Mouse (Mus musculus) cerebellum, adult 11-12 months (tissue): Measurements from ENCODE around the gene Khsrp.
A peak's percentile ranks its signal among the peaks of the same experiment; 100 is the strongest.
"Not testable (repeated sequence)": the region's sequence is repeated elsewhere in the genome, so short reads cannot be mapped to it uniquely, and the experiment has no call there.

Experiments
- DNase-seq: peaks from one replicate; pipeline ENCODE4 v3.0.0; 2022

Gene Khsrp

DNA sequence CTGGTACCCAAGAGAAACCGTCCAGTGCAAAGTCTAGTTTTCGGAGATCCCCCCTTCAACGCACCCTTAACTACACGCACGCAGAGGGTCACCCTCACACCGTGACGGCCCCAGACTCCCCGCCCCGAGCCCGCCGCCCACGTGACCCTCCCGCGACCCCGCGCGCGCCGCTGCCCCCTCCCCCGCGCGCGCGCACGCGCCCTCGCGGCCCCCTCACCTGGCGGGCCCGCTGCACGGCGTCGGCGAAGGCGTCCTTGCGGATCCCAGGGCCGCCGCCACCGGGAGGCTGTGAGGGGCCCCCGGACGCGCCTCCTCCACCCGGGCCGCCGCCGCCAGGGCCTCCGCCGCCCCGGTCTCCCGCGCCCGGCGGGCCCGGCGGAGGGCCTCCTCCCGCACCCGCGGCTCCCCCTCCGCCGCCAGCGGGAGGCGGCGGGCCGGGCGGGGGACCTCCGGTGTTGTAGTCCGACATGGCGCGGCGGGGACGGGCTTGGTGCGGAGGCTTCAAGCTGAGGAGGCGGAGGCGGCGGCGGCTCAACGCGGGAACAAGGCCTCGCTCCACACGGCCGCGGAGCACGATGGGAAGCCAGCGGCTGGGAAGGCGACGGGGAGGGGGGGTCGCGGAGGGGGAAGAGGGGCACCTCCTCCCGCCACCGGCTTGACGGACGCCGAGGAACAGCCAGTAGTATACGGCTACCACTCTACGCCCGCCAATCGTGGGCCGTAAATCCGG lies at the start of gene Khsrp:
TSS of gene Khsrp (minus strand) at position 592 of the 730 bp plus-strand sequence.
- DNase-seq: no peak

DNA sequence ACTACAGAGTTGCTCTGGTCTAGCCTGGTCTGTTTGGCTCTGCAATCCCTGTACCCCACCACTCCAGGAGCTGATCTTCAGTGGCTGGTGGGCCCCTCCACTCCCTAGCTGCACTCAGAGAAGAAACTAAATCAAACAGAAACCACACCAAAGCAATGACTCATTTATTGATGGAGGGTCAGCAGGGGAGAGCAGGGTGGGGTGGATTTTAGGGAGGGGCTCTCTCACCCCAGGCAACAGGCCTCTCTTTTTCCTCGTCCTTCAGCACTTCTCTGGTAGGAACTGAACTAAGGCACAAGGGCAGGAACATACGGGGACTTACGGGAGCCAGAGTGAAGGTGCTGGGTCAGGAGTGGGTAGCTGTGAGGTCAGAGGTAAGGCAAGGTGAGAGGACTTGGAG lies 48.6 kb upstream of the Khsrp start:
- peak; percentile 19 for DNase-seq

DNA sequence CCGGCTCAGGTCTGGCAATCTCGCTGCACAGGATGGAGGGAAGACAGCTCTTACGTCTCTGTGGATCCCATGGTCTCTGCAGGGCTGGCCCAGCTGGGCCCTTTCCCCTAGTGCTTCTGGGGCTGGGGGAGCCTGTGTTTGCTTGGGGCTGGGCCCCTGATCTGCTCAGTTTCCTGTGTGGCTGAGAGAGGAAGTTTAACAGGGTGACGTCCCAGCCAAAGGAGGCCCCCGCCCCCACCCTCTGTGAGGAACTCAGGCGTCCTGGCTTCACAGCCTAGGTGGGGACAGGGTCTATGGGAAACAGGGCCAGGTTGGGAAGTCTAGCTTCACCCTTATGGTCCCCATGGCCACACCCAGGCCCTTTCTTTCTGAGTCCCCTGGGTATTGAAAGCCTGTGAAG lies 47.0 kb upstream of the Khsrp start, which contains the start of gene Dennd1c:
TSS of gene Dennd1c (minus strand) at position 179 of the 400 bp plus-strand sequence.
- peak; percentile 32 for DNase-seq

DNA sequence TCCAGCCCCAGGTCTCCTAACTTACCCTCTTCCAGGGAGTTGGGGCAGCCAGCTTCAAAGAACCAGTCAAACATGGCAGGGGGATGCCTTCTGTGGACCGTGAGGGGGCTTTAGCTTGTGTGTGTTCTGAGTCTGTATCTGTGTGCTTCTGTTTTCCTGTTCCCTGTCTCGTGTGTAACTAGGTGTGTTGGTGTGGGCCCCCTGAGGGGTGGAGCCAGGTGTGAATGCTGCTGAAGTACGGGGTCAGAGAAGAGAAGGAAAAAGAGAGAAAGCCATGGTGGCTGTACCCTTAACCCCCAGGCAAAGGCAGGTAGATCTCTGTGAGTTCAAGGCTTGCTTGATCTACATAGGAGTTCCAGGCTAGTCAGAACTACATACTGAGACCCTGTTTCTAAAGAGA lies 45.6 kb upstream of the Khsrp start:
- no peak for DNase-seq

DNA sequence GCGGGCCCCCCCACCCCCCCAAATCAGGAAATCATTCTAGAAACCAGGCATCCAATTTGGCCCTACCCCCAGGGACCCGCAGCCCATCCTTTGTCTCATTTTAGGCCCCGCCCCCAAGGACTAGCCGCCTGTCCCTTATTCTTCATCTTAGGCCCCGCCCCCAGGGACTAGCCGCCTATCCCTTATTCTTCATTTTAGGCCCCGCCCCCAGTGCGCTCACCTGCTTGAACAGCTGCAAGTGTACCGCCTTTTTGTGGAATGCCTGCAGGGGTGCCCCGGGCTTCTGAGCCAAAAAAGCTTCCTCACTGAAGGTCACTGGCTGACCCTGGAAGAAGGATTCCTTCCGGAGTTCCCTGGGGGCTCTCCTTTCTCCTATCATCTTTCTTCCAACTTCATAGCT lies 39.4 kb upstream of the Khsrp start:
- DNase-seq: peak; percentile 29

DNA sequence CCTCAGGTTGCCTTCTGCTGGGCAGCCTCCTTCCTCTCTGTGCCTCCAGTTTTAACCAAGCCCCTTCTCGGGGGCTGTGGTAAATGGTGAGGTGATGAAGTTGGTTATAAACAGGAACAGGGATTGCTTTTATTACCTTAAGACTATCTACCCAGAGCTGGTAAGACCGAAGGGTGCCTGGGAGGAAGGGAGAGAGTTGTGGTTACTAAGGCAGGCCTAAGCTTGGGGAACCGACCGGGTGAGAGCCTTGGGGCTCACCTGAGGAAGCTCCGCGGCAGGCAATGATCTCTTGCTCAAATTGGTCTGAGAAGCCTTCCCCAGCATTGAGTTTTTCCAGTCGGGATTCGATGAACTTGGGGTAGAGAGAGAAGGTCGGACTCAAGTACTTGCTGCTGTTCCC lies 39.0 kb upstream of the Khsrp start:
- DNase-seq: no peak

DNA sequence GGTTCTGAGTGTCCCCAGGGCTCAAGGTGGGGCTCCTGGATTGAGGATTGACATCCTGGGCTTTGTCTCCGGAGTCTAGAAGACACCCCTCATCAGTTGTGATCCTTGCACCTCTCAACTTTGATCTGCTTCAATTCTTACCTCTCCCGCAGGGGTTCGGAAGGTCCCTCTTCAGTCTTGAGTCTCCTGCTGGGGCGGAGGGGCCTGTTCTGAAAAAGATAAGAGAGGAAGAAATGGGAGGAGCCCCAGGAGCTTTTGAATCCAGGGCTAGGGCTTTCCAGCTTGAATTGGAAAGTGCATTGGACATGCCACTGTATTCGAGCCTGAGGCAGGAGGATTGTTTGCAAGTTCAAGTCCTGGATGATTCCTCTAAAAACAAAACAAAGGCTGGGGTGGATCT lies 35.6 kb upstream of the Khsrp start:
- no peak for DNase-seq

DNA sequence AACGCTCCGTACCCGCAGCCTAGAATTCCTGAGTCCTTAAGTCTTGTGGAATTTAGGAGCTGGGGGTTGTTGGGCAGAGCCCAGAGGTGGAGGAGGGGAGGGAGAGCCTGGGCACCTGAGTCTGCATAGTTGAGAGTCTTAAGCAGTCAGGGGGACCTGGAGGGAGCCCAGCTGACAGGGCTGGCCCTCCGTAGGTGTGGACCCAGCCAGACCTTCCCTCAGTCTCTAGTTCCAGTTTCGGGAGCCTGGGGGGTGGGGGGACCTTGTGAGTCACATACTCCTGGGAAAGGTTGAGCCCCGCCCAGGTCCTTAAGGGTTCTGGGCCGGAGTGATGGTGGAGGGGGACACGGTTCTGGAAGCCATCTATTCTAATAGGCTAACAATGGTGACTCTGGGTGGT lies 31.7 kb upstream of the Khsrp start:
- no peak for DNase-seq

DNA sequence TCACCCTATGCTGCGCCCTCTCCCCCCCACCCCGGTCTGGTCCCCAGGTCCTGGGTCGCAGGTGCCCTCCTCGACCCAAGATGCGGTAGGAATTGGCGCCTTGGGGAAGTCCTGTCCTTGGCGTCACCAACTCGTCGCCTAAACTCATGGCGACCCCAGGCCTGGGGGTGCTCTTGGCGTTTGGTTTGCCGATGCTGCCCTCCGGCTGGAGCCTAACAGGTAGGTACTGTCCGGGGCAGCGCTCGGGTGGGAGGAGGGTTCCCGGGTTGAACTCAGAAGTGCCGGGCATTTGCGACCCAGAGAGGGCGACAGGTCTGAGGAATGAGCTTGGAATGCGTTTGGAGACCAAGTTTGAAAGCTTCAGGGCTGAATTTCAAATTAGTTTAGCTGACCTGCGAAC lies 31.2 kb upstream of the Khsrp start:
- DNase-seq: no peak

DNA sequence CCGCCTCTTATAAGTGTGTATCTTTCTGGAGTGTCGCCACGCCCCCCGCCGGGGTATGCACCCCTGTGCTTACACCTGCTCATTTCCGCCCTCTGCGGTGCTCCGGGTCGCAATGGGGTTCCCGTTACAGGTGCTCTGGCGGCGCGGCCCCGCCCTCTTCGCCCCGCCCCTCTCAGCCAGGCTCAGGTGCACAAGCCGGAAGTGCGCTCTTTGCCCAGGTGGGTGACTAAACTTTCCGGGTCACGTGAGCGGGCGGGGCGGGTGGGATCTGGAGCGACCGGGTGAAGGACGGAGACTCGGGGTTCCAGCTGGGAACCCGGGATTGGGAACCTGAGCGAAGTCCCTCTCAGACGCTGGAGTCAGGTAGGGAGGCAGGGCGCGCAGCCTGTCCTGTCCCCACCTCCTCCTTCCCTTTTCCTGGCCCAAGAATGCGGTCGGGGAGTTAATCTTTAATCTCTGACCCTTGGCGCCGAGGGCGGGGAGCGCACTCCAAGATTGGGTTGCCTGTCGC lies 30.7 kb upstream of the Khsrp start:
- DNase-seq: peak; percentile 84

DNA sequence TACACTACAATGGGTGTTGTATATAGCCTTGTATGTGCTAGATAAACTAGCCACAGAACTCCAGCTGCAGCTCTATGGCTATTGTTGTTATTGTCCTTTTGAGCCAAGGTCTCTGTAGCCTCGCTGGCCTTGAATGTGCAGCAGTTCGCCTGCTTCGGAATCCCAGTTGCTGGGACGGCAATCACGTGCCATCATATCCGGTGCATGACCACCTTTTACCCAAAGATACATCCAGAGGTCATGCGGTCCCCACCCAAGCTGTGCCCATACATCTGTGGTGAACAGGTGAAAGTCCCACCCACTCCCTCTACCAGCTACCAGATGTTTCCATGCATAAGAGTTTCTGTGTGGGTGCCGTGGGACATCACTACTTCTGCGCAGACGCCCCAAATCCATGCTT lies 29.7 kb upstream of the Khsrp start:
- peak; percentile 71 for DNase-seq

DNA sequence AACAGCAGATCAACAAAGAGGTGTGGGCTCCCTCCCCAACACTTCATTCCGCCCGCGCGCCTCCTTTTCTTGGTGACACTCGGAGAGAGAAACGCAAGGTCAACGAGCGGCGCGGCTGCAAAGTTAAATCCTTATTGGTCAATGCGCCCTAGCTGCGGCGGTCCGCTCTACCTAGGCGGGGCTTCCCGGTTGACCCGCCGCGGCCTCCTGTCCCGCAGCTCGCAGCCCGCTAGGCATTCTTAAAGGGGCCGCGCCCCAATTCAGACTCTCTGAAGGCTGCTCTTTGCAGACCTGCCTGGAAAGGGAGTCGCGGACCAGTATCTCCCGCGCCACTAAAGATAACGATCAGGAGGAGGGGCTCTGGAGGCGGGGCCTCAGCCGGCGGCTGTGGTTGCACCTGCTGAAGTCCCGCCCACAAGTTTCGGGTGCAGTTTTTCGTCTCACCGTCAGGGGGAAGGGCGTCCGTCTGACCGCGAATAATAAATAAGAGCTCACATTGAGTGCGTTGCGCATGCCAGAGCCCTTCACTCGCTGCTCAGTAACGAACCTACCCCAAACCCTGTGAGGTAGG lies 29.0 kb upstream of the Khsrp start:
- DNase-seq: peak; percentile 99

DNA sequence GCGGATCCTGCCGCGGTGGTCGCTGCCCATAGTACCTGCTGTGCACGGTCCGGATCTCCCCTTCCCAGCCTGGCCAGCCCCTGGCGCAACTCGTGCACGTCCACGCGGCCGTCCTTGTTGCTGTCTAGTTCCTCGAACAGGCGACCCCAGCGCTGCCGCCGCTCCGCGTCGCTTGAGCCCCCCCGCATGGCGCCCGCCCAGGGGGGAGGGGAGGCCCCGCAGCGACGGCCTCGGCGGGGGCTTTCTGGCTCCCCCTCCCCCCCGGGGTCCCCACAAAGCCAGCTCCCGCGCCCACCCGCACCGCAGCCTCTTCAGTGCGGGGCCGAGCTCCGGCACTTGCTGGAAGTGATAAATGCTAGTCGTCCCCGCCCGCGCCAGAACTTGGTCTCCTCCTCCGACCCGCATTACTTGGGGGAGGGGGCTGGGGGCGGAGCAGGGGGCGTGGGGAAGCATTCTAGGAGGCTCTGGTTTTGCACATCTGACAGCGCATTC lies 28.2 kb upstream of the Khsrp start, which contains the start of gene Slc25a23:
TSS of gene Slc25a23 (minus strand) at position 378 of the 492 bp plus-strand sequence.
- peak; percentile 84 for DNase-seq

DNA sequence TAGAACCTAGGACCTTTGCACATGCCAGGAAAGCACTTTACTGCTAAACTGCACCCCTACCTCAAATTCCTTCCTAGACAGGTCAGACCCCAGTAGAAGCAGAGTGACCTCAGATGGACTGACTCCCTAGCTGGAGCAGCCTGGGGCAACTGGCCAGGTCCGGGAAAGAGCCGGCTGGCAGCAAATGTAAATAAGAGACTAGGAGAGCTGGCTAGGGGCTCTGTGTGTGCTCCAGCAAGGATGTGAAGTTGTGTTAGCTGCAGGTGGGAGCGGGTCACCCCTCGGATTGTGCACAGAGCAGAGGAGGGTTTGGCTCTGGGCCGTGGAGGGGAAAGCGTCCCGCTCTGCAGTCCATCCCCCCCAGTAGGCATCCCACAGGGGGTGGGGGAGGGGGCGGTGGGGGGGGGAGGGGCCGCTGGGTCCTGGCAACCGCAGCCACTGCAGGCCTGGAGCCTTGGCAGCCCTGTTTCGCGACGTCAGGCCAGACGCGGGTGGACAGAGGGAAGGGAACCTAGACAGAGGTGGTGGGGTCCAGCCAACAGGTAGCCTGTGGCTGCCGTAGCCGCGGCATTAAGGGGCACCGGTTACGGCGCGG lies 27.7 kb upstream of the Khsrp start, which contains the start of gene Crb3:
TSS of gene Crb3 (plus strand) at position 215 of the 595 bp plus-strand sequence.
- peak; percentile 83 for DNase-seq

DNA sequence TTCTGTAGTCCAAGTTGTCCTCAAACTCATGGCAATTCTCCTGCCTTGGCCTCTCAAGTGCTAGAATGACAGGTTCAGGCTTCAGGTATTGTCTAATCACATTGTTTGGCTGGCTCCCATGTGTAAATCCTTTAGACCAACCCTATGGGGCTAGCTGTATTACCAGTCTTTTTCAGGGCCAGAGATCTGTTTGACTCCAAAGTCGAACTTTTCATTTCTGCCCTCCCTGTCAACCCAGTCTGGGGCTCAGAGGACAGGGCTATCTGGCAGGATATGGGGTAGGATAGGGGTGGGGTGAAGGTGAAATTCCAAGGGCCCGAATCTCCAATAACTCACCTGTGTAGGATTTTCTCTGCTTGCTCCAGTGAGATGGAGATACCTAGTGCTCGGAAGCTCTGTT lies 24.9 kb upstream of the Khsrp start:
- no peak for DNase-seq

DNA sequence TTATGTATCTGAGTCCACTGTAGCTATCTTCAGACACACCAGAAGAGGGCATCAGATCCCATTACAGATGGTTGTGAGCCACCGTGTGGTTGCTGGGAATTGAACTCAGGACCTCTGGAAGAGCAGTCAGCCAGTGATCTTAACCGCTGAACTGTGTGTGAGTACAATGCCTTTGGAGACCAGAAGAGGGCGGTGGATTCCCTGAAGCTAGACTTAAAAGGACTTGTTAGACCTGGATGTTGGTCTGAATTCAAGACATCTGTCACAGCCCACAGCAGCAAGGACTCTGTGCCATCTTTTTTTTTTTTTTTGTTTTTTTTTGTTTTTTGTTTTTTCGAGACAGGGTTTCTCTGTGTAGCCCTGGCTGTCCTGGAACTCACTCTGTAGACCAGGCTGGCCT lies 20.4 kb upstream of the Khsrp start:
- DNase-seq: not testable (repeated sequence)

DNA sequence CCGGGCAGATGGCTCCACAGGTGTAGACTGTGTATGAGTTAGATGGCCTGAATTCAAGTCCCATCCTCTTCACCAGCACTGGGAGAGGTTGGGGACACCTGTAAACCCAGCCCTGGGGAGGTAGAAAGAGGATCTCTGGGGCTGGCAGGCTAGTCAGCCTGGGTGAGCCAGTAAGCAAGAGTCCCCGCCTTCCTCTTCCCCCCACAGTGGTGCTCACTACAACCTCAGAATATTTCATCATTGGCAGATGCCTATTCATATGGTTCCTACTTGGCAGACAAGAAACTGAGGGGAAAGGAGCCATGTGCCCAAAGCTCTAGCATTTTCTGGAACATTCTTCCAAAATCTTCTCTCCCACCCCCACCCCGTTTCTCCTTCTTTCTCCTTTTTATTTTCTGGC lies 17.5 kb upstream of the Khsrp start:
- no peak for DNase-seq

DNA sequence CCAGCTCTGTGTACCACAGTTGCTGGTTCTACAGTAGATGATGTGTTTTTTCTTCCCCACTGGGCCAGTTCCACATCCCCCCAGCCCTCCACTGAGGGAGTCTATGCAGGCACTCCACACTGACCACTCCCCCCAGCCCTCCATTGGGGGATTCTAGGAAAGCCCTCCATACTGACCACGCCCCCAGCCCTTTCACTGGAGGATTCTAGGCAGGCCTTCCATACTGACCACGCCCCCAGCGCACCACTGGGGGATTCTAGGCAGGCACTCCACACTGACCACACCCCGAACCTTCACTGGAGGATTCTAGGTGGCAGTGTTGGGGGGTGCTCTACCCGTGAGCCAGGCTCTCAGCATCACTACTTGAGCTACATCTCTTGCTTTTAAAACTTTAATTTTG lies 16.1 kb upstream of the Khsrp start:
- DNase-seq: no peak

DNA sequence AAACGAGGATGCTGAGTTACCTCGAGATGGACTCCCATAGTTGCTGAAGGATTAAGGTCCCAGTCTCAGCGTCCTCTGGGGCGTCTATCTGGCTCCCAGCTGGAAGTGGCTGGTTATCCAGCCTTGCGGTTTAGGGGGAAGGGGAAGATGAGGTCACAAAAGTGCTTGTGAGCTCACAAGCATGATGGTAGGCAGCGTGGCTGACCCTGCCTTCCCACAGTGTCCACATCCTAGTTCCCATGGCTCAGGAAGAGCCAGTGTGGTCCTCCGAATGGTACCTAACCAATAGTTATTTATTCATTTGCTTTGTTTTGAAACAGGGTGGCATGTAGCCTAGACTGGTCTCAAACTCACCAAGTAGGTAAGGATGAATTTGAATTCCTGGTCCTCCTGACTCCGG lies 10.2 kb upstream of the Khsrp start, which contains the start of gene Slc25a41:
TSS of gene Slc25a41 (minus strand) at position 101 of the 400 bp plus-strand sequence.
- no peak for DNase-seq

DNA sequence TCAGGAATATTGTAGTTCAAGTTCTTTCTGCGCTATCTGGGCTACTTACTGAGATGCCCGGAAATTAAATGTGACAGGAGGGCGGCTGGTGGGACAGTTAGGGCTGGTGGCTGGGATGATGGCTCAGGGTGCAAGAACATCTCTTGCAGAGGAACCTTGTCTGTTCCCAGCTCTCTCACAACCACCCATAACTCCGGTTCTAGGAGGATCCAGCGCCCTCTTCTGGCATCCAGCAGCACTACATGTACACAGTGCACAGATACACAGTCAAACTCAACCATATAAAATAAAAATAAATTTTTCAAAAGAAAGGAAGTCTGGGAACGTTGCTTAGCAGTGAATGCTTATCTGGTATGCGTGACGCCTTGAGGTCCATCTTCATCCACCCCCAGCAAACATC lies 7.7 kb upstream of the Khsrp start:
- DNase-seq: no peak

DNA sequence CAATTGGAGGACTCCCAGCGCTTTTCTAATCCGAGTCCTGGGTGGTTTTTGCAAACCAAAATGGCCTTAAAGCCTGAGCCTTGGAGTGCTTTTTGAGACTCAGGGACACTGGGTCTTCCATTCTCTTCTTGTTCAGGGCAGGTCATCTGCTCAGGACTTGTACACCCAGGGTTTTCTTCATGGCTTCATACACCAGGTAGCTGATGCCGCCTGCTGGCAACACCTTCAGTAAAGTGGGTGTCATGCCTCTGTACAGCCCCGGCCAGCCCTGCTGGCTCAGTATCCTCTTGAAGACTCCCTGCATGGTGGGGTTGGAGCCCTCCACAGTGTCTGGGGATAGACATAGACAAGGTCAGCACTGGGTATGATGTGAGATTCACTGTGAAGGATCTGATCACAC lies 1.5 kb upstream of the Khsrp start:
- peak; percentile 65 for DNase-seq

DNA sequence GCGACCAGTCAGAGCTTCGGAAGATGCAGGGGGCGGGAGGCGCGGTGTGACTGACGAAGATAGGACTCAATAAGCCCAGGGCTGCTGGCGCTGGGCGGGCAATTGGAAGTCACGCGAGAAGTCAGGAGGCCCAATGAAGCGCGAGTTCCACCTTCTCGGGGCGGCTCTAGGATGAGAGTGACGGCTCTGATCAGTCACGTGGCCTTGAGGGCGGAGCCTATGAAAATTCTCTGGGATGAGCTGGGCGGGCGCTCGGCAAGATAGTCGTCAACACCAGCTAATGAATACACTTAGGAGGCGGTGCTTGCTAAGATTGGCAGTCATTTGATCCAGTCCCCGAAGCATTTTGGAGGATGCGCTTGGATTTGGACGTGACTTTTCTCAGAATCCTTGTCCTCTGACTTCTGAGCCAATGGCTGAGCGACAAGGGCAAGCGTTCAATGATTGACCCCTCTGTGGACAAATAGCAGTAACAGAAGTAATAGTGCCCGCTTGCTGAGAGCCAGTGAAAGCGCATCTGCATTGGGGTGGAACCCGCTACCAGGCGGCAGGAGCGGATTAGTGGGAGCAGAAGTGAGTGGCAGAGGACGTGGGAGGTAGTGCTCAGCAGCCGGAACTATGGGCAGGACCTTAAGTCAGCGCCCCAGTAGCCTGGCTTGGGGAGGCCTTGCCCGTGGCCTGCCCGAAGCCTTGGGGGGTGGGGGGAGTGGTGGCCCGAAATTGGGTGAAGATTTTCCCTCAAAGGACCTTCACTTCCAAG lies 519 bp upstream of the Khsrp start:
- peak; percentile 100 for DNase-seq

DNA sequence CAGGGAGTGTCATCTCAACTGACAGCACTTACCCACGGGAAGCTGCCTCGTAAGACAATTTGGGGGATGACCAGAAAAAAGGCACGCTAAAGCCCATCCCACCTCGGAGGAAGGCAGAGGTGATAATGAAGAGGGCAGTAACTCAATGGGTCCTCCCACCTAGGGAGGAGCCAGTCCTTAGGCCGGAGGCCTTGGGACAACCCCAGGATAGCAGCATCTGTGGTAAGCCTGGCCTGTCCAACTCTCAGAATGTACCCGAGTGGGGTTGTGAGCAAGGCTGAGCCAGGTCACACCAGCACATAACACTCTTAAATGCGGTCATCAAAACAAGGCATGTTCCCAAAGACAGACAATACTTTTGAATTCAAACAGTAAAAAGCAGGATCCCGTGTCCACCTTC lies 1.6 kb downstream of the Khsrp start:
- DNase-seq: no peak
